Mouse (Mus musculus): ENCODE data around the gene Olfr354. TPM values are rescaled to one million over a fixed set of nuclear protein-coding genes. Genes with fewer than 3 reads are reported as not detected.

The Olfr354 gene
- polyA plus RNA-seq, 1 experiment from 2014 or later = not detected

Other genes starting within 250 kb of the Olfr354 start
- not detected in 2 replicates for gene Olfr346, start 219.9 kb upstream of the Olfr354 start, polyA plus RNA-seq (2014; fragmentation: Nextera tagmentation; extraction: Ambion mirVana)
- gene Olfr347, start 173.8 kb upstream of the Olfr354 start, polyA plus RNA-seq (2014; fragmentation: Nextera tagmentation; extraction: Ambion mirVana) = not detected in 2 replicates
- gene Olfr348, start 121.4 kb upstream of the Olfr354 start, polyA plus RNA-seq (2014; fragmentation: Nextera tagmentation; extraction: Ambion mirVana) = not detected in 2 replicates
- not detected in 2 replicates for gene Olfr50, start 115.1 kb upstream of the Olfr354 start, polyA plus RNA-seq (2014; fragmentation: Nextera tagmentation; extraction: Ambion mirVana)
- not detected in 2 replicates for gene Olfr3, start 88.6 kb upstream of the Olfr354 start, polyA plus RNA-seq (2014; fragmentation: Nextera tagmentation; extraction: Ambion mirVana)
- gene Olfr350, start 59.4 kb upstream of the Olfr354 start, polyA plus RNA-seq (2014; fragmentation: Nextera tagmentation; extraction: Ambion mirVana) = not detected in 2 replicates
- gene Olfr351, start 43.0 kb upstream of the Olfr354 start, polyA plus RNA-seq (2014; fragmentation: Nextera tagmentation; extraction: Ambion mirVana) = not detected in 2 replicates
- not detected in 2 replicates for gene Olfr352, start 37.2 kb upstream of the Olfr354 start, polyA plus RNA-seq (2014; fragmentation: Nextera tagmentation; extraction: Ambion mirVana)
- not detected in 2 replicates for gene Olfr353, start 12.7 kb upstream of the Olfr354 start, polyA plus RNA-seq (2014; fragmentation: Nextera tagmentation; extraction: Ambion mirVana)
- not detected in 2 replicates for gene Olfr355, start 23.2 kb downstream of the Olfr354 start, polyA plus RNA-seq (2014; fragmentation: Nextera tagmentation; extraction: Ambion mirVana)
- gene Olfr356, start 31.4 kb downstream of the Olfr354 start, polyA plus RNA-seq (2014; fragmentation: Nextera tagmentation; extraction: Ambion mirVana) = not detected in 2 replicates
- not detected in 2 replicates for gene Olfr357, start 88.1 kb downstream of the Olfr354 start, polyA plus RNA-seq (2014; fragmentation: Nextera tagmentation; extraction: Ambion mirVana)
- not detected in 2 replicates for gene Olfr358, start 103.7 kb downstream of the Olfr354 start, polyA plus RNA-seq (2014; fragmentation: Nextera tagmentation; extraction: Ambion mirVana)
- gene Olfr360, start 160.1 kb downstream of the Olfr354 start, polyA plus RNA-seq (2014; fragmentation: Nextera tagmentation; extraction: Ambion mirVana) = not detected in 2 replicates
- gene Olfr361, start 183.6 kb downstream of the Olfr354 start, polyA plus RNA-seq (2014; fragmentation: Nextera tagmentation; extraction: Ambion mirVana) = not detected in 2 replicates
- gene Olfr362, start 212.2 kb downstream of the Olfr354 start, polyA plus RNA-seq (2014; fragmentation: Nextera tagmentation; extraction: Ambion mirVana) = not detected in 2 replicates
- gene Olfr364-ps1, start 233.6 kb downstream of the Olfr354 start, polyA plus RNA-seq (2014; fragmentation: Nextera tagmentation; extraction: Ambion mirVana) = not detected in 2 replicates